Mouse (Mus musculus): ENCODE data around the gene Mnt. TPM values are rescaled to one million over a fixed set of nuclear protein-coding genes. Genes with fewer than 3 reads are reported as not detected.

Gene Mnt
- polyA plus RNA-seq, 1 experiment from 2014 or later = 3.0 TPM

- H3K27ac ChIP-seq (ENCODE audit: low read length) = no peak overlapping the region
- H3K36me3 ChIP-seq (ENCODE audit: control insufficient read depth, insufficient read depth) = peaks cover 6% of the 10 kb centered on the region
- H3K9me3 ChIP-seq (replicated peaks; ENCODE audit: control insufficient read depth, low read length) = no peaks in the 10 kb centered on the region
- ATAC-seq (replicated peaks; ENCODE audit: extremely low read depth, insufficient read depth, low FRiP score) = no peak
- H3K9ac ChIP-seq (ENCODE audit: low read length) = no peak overlapping the region
- peaks cover 4% of the 10 kb centered on the region; the same call in 1 of the 2 replicates for H3K4me1 ChIP-seq (ENCODE audit: control insufficient read depth, insufficient read depth, low read length)
- H3K4me2 ChIP-seq (ENCODE audit: low read depth, low read length) = no peak overlapping the region
- no peaks in the 10 kb centered on the region for H3K27me3 ChIP-seq (ENCODE audit: control insufficient read depth, insufficient read depth, low read length)
- H3K4me3 ChIP-seq (ENCODE audit: low read length) = no peak overlapping the region
- 59% methylated on average over 5 of the region's 5 CpGs for WGBS
These were observed 19.2 kb upstream of the Mnt start for GRCm38 (mm10) chr11:74811538-74811937.

- H3K27ac ChIP-seq (ENCODE audit: low read length) = no peak overlapping the region
- H3K4me2 ChIP-seq (ENCODE audit: low read depth, low read length) = no peak overlapping the region
- no peaks in the 10 kb centered on the region for H3K9me3 ChIP-seq (replicated peaks; ENCODE audit: control insufficient read depth, low read length)
- no peak overlapping the region for H3K9ac ChIP-seq (ENCODE audit: low read length)
- H3K4me3 ChIP-seq (ENCODE audit: low read length) = no peak overlapping the region
- ATAC-seq (replicated peaks; ENCODE audit: extremely low read depth, insufficient read depth, low FRiP score) = no peak
- no peaks in the 10 kb centered on the region for H3K27me3 ChIP-seq (ENCODE audit: control insufficient read depth, insufficient read depth, low read length)
- H3K36me3 ChIP-seq (ENCODE audit: control insufficient read depth, insufficient read depth) = peaks cover 13% of the 10 kb centered on the region
- peaks cover 4% of the 10 kb centered on the region; the same call in 1 of the 2 replicates for H3K4me1 ChIP-seq (ENCODE audit: control insufficient read depth, insufficient read depth, low read length)
These were observed 14.9 kb upstream of the Mnt start for GRCm38 (mm10) chr11:74815795-74816194.

GRCm38 (mm10) chr11:74820921-74821320 lies 9.8 kb upstream of the Mnt start:
- 55% methylated on average over 1 of the region's 1 CpGs for WGBS
- no peaks in the 10 kb centered on the region for H3K4me1 ChIP-seq (ENCODE audit: control insufficient read depth, insufficient read depth, low read length)
- no peak overlapping the region for H3K27ac ChIP-seq (ENCODE audit: low read length)
- H3K9ac ChIP-seq (ENCODE audit: low read length) = no peak overlapping the region
- no peaks in the 10 kb centered on the region for H3K9me3 ChIP-seq (replicated peaks; ENCODE audit: control insufficient read depth, low read length)
- H3K36me3 ChIP-seq (ENCODE audit: control insufficient read depth, insufficient read depth) = peaks cover 16% of the 10 kb centered on the region
- no peak overlapping the region for H3K4me2 ChIP-seq (ENCODE audit: low read depth, low read length)
- no peaks in the 10 kb centered on the region for H3K27me3 ChIP-seq (ENCODE audit: control insufficient read depth, insufficient read depth, low read length)
- H3K4me3 ChIP-seq (ENCODE audit: low read length) = no peak overlapping the region
- no peak for ATAC-seq (replicated peaks; ENCODE audit: extremely low read depth, insufficient read depth, low FRiP score)

GRCm38 (mm10) chr11:74821463-74821862 lies 9.3 kb upstream of the Mnt start:
- ATAC-seq (replicated peaks; ENCODE audit: extremely low read depth, insufficient read depth, low FRiP score) = no peak
- WGBS = 18% methylated on average over 1 of the region's 1 CpGs

GRCm38 (mm10) chr11:74822746-74823440 lies 7.8 kb upstream of the Mnt start:
- H3K27me3 ChIP-seq (ENCODE audit: control insufficient read depth, insufficient read depth, low read length) = no peaks in the 10 kb centered on the region
- WGBS = 81% methylated on average over 7 of the region's 7 CpGs

More at GRCm38 (mm10) chr11:74821463-74821862, 9.3 kb upstream of the Mnt start:
- no peak overlapping the region for H3K9ac ChIP-seq (ENCODE audit: low read length)
- no peaks in the 10 kb centered on the region for H3K27me3 ChIP-seq (ENCODE audit: control insufficient read depth, insufficient read depth, low read length)
- H3K27ac ChIP-seq (ENCODE audit: low read length) = no peak overlapping the region
- H3K4me3 ChIP-seq (ENCODE audit: low read length) = no peak overlapping the region
- no peak overlapping the region for H3K4me2 ChIP-seq (ENCODE audit: low read depth, low read length)
- no peaks in the 10 kb centered on the region for H3K4me1 ChIP-seq (ENCODE audit: control insufficient read depth, insufficient read depth, low read length)
- peaks cover 16% of the 10 kb centered on the region for H3K36me3 ChIP-seq (ENCODE audit: control insufficient read depth, insufficient read depth)
- H3K9me3 ChIP-seq (replicated peaks; ENCODE audit: control insufficient read depth, low read length) = no peaks in the 10 kb centered on the region

GRCm38 (mm10) chr11:74826151-74826550 lies 4.6 kb upstream of the Mnt start:
- Histone ChIP-seq H3K4me3 (ENCODE audit: low read length) (no peak overlapping the region), H3K9me3 (replicated peaks; ENCODE audit: control insufficient read depth, low read length) (no peaks in the 10 kb centered on the region), H3K36me3 (ENCODE audit: control insufficient read depth, insufficient read depth) (0 out of 2 replicates have a peak, but pooled peaks cover 3% of the 10 kb centered on the region), H3K27ac (ENCODE audit: low read length) (no peak overlapping the region), H3K4me1 (ENCODE audit: control insufficient read depth, insufficient read depth, low read length) (peaks cover 11% of the 10 kb centered on the region), H3K9ac (ENCODE audit: low read length) (no peak overlapping the region), H3K4me2 (ENCODE audit: low read depth, low read length) (no peak overlapping the region), H3K27me3 (ENCODE audit: control insufficient read depth, insufficient read depth, low read length) (no peaks in the 10 kb centered on the region)
- no peak for ATAC-seq (replicated peaks; ENCODE audit: extremely low read depth, insufficient read depth, low FRiP score)
- WGBS = 61% methylated on average over 7 of the region's 7 CpGs

More at GRCm38 (mm10) chr11:74822746-74823440, 7.8 kb upstream of the Mnt start:
- no peaks in the 10 kb centered on the region for H3K9me3 ChIP-seq (replicated peaks; ENCODE audit: control insufficient read depth, low read length)
- H3K27ac ChIP-seq (ENCODE audit: low read length) = no peak overlapping the region
- no peak overlapping the region for H3K4me3 ChIP-seq (ENCODE audit: low read length)
- H3K9ac ChIP-seq (ENCODE audit: low read length) = no peak overlapping the region
- no peak for ATAC-seq (replicated peaks; ENCODE audit: extremely low read depth, insufficient read depth, low FRiP score)
- H3K36me3 ChIP-seq (ENCODE audit: control insufficient read depth, insufficient read depth) = peaks cover 4% of the 10 kb centered on the region
- peaks cover 1% of the 10 kb centered on the region for H3K4me1 ChIP-seq (ENCODE audit: control insufficient read depth, insufficient read depth, low read length)
- no peak overlapping the region for H3K4me2 ChIP-seq (ENCODE audit: low read depth, low read length)

- Histone ChIP-seq H3K4me3 (ENCODE audit: low read length) (no peak overlapping the region), H3K4me2 (ENCODE audit: low read depth, low read length) (no peak overlapping the region), H3K4me1 (ENCODE audit: control insufficient read depth, insufficient read depth, low read length) (peaks cover 11% of the 10 kb centered on the region), H3K36me3 (ENCODE audit: control insufficient read depth, insufficient read depth) (0 out of 2 replicates have a peak, but pooled peaks cover 3% of the 10 kb centered on the region), H3K27me3 (ENCODE audit: control insufficient read depth, insufficient read depth, low read length) (no peaks in the 10 kb centered on the region), H3K9me3 (replicated peaks; ENCODE audit: control insufficient read depth, low read length) (no peaks in the 10 kb centered on the region), H3K27ac (ENCODE audit: low read length) (no peak overlapping the region), H3K9ac (ENCODE audit: low read length) (no peak overlapping the region)
- no peak for ATAC-seq (replicated peaks; ENCODE audit: extremely low read depth, insufficient read depth, low FRiP score)
- WGBS = 79% methylated on average over 5 of the region's 5 CpGs
These were observed 4.0 kb upstream of the Mnt start for GRCm38 (mm10) chr11:74826702-74827101.

- H3K4me1 ChIP-seq (ENCODE audit: control insufficient read depth, insufficient read depth, low read length) = peaks cover 15% of the 10 kb centered on the region
- no peak overlapping the region for H3K4me3 ChIP-seq (ENCODE audit: low read length)
- no peak for ATAC-seq (replicated peaks; ENCODE audit: extremely low read depth, insufficient read depth, low FRiP score)
- no peak overlapping the region for H3K4me2 ChIP-seq (ENCODE audit: low read depth, low read length)
- no peak overlapping the region for H3K9ac ChIP-seq (ENCODE audit: low read length)
- H3K9me3 ChIP-seq (replicated peaks; ENCODE audit: control insufficient read depth, low read length) = no peaks in the 10 kb centered on the region
- 65% methylated on average over 7 of the region's 7 CpGs for WGBS
- H3K27me3 ChIP-seq (ENCODE audit: control insufficient read depth, insufficient read depth, low read length) = no peaks in the 10 kb centered on the region
- 0 out of 2 replicates have a peak, but pooled peaks cover 3% of the 10 kb centered on the region for H3K36me3 ChIP-seq (ENCODE audit: control insufficient read depth, insufficient read depth)
- no peak overlapping the region for H3K27ac ChIP-seq (ENCODE audit: low read length)
These were observed 2.8 kb upstream of the Mnt start for GRCm38 (mm10) chr11:74827791-74828403.

GRCm38 (mm10) chr11:74828404-74828931 lies 2.3 kb upstream of the Mnt start:
- Histone ChIP-seq H3K4me2 (ENCODE audit: low read depth, low read length) (no peak overlapping the region), H3K9ac (ENCODE audit: low read length) (no peak overlapping the region), H3K36me3 (ENCODE audit: control insufficient read depth, insufficient read depth) (0 out of 2 replicates have a peak, but pooled peaks cover 3% of the 10 kb centered on the region), H3K27me3 (ENCODE audit: control insufficient read depth, insufficient read depth, low read length) (no peaks in the 10 kb centered on the region), H3K27ac (ENCODE audit: low read length) (no peak overlapping the region), H3K9me3 (replicated peaks; ENCODE audit: control insufficient read depth, low read length) (no peaks in the 10 kb centered on the region), H3K4me1 (ENCODE audit: control insufficient read depth, insufficient read depth, low read length) (peaks cover 20% of the 10 kb centered on the region), H3K4me3 (ENCODE audit: low read length) (no peak overlapping the region)
- WGBS = 31% methylated on average over 2 of the region's 2 CpGs
- ATAC-seq (replicated peaks; ENCODE audit: extremely low read depth, insufficient read depth, low FRiP score) = no peak

Data from heart, embryonic 16.5 days (tissue).